Mouse (Mus musculus): ENCODE results near the gene Pnkd. TPM values are rescaled to one million over a fixed set of nuclear protein-coding genes. Genes with fewer than 3 reads are reported as not detected.
"Not testable (repeated sequence)": the region's sequence is repeated elsewhere in the genome, so short reads cannot be mapped to it uniquely, and the experiment has no call there.

The Pnkd gene
- polyA plus RNA-seq, 1 experiment = 62.6 TPM

DNA sequence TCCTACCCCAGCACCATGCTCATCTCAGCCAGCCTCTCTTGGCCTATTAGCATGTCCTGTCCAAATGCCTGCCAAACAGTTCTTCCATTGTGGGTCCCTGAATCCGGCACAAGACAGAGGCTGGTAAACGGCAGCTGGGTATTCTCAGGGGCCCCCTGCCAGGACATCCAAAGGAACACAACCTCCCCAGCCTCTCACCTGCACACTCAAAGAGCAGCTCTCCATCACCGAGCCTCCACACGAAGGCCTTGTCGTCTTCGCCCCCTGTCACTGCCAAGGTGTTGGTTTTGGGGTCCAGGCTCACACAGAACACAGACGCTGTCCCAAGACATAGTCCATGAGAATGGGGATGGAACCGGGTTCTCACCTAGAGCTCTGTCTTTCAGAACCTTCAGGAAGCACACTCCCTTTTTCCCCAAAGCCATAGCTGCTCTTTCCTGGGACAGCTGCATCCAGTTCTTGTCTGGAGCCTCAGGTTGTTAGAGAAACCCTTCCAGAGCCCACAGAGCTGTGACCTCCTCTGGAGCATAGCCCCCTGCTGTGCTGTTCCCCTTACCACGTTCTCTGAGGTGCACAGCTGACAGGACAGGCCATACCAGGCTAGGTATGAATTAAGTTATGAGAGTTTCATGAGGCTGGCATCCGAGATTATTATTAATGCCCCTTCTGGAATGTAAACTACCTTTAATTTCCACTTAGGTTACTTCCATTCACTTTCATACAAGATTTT, 1.7 kb upstream of the Pnkd start:
- no peak for TF ChIP-seq POLR2A (IDR thresholded peaks at IDR 0.05; ENCODE audit: low read depth, low read length)
- TF ChIP-seq CTCF (IDR thresholded peaks at IDR 0.05; ENCODE audit: extremely low read depth, insufficient read length, insufficient replicate concordance, low read depth, low read length) = no peak
- WGBS = 87% methylated on average over 10 of the region's 10 CpGs
- H3K4me1 ChIP-seq (ENCODE audit: control insufficient read depth, insufficient read depth, insufficient read length, low read length) = peaks cover 4% of the 10 kb centered on the region; the same call in 1 of the 2 replicates
- no peak overlapping the region for H3K4me3 ChIP-seq (ENCODE audit: low read depth, low read length)
- no peak overlapping the region for H3K27ac ChIP-seq (ENCODE audit: insufficient read depth, low read depth, low read length)
- peaks cover 42% of the 10 kb centered on the region for H3K36me3 ChIP-seq (ENCODE audit: control insufficient read depth, insufficient read depth, low read length)
- H3K27me3 ChIP-seq (ENCODE audit: control insufficient read depth, insufficient read depth, low read length) = no peaks in the 10 kb centered on the region

DNA sequence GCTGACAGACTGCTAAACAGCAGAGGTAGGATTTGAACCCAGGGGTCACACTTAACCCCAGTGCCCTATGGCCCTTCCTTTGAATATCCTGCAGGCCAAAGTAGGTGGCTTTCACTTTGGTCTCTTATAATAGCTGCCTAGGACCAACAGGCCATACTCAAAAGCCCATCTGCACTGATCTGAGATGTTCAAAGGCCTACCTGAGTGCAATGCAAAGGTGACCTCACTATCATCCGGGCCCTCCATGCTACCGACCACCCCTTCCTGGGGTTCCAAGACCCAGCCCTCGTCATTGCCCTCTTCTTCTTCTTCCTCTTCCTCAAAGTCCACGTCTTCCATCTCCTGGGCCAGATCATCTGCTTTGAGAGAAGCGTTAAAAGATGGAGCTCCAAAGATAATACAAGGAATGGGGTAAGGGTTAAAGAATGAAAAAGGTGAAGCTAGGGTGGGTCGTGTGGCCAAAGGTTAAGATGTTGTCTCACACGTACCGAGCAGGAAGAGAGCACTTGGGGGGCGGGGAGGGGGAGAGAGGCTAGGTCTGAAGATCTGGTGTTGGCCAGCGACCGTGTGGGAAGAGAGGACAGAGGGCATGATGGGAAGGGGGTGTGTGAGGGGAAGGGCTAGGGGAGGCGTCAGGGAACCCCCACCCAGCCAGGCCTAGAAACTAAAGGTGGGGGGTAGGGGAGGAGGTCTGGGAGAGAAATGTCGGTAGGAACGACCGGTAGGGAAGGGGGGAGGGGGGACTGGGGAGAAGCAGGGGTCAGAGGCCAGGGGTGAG, 855 bp upstream of the Pnkd start:
- TF ChIP-seq CTCF (IDR thresholded peaks at IDR 0.05; ENCODE audit: extremely low read depth, insufficient read length, insufficient replicate concordance, low read depth, low read length) (no peak), POLR2A (IDR thresholded peaks at IDR 0.05; ENCODE audit: low read depth, low read length) (no peak)
- WGBS = 4% methylated on average over 15 of the region's 15 CpGs
- H3K36me3 ChIP-seq (ENCODE audit: control insufficient read depth, insufficient read depth, low read length) = peaks cover 48% of the 10 kb centered on the region
- peak overlapping the region; percentile 76 for H3K4me3 ChIP-seq (ENCODE audit: low read depth, low read length)
- peaks cover 4% of the 10 kb centered on the region; the same call in 1 of the 2 replicates for H3K4me1 ChIP-seq (ENCODE audit: control insufficient read depth, insufficient read depth, insufficient read length, low read length)
- peak overlapping the region; percentile 13; the same call in 1 of the 2 replicates for H3K27ac ChIP-seq (ENCODE audit: insufficient read depth, low read depth, low read length)
- H3K27me3 ChIP-seq (ENCODE audit: control insufficient read depth, insufficient read depth, low read length) = no peaks in the 10 kb centered on the region

DNA sequence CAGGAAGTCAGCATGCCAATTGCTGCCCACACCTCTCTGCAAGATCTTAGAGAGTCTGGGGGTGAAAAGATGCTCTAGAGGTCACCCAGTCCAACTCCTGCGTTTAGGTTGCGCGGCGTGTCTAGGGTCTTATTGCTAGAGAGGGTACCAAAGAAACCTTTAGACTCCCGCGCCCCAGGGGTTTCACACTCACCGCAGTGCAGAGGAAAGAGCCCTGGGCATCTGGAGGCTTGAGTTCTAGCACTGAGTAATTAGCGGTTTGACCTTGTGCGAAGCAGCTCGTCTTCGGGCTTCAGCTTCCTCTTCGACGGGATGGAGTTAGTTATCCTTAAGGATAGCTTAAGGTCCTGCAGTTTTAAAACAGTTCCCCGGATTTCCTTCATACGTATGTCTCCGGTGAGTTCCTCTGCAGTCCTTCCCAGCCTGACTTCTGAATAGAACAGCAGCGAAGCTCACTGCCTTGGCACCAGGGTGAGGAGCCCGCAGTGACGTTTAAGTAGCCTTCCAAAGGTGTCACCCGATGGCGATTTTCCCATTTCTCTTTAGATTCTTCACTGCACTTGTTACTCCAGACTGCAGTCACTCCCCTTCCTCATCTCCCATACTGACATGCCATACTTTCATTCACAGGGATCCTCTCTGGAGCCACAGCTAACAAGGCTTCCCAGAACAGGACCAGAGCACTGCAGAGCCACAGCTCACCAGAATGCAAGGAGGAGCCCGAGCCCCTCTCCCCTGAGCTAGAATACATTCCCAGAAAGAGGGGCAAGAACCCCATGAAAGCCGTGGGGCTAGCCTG, 681 bp downstream of the Pnkd start:
- 3% methylated on average over 23 of the region's 23 CpGs for WGBS

DNA sequence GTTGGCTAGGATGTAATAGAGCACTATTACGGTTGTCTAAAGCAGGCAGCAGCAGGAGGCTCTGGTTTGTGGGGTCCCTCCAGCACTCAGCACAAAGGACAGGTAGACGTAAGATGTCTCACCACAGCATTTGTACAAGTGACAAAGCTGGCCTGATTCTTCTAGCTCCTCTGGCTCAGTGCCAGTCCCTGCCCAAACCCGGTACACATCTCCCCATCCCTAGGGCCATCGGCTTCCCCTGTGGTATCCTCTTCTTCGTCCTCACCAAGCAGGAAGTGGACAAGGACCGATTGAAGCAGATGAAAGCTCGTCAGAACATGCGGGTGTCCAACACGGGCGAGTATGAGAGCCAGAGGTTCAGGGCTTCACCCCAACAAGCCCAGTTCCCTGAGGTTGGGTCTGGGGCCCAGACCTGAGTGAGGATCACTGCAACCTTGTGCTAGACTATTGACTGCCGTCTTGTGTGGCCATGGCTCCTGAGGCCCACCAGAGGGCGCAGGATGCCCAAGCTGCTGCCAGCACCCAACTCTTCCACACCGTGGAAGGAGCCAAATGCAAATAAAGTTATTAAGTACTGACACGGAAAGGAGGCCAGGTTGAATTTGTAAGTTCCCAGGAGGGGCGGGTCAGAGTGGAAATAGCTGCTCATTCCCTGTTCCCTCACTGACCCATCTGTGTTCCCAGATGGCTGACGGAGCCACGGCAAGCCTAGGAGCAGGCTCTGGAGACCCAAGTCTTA, 2.3 kb downstream of the Pnkd start:
- Histone ChIP-seq H3K36me3 (ENCODE audit: control insufficient read depth, insufficient read depth, low read length) (peaks cover 50% of the 10 kb centered on the region), H3K27ac (ENCODE audit: insufficient read depth, low read depth, low read length) (0 out of 2 replicates have a peak overlapping the region, but pooled peaks have one; percentile 7)
- WGBS = 44% methylated on average over 16 of the region's 17 CpGs
- TF ChIP-seq CTCF (IDR thresholded peaks at IDR 0.05; ENCODE audit: extremely low read depth, insufficient read length, insufficient replicate concordance, low read depth, low read length) = peak; percentile 20; the same call in 1 of the 2 replicates
- not testable (repeated sequence) for H3K4me1 ChIP-seq (ENCODE audit: control insufficient read depth, insufficient read depth, insufficient read length, low read length); H3K27me3 ChIP-seq (ENCODE audit: control insufficient read depth, insufficient read depth, low read length); H3K4me3 ChIP-seq (ENCODE audit: low read depth, low read length)

More for the DNA sequence above, 681 bp downstream of the Pnkd start:
- peaks cover 4% of the 10 kb centered on the region; the same call in 1 of the 2 replicates for H3K4me1 ChIP-seq (ENCODE audit: control insufficient read depth, insufficient read depth, insufficient read length, low read length)
- H3K27me3 ChIP-seq (ENCODE audit: control insufficient read depth, insufficient read depth, low read length) = no peaks in the 10 kb centered on the region
- TF ChIP-seq CTCF (IDR thresholded peaks at IDR 0.05; ENCODE audit: extremely low read depth, insufficient read length, insufficient replicate concordance, low read depth, low read length) (no peak), POLR2A (IDR thresholded peaks at IDR 0.05; ENCODE audit: low read depth, low read length) (no peak)
- H3K36me3 ChIP-seq (ENCODE audit: control insufficient read depth, insufficient read depth, low read length) = peaks cover 52% of the 10 kb centered on the region
- H3K27ac ChIP-seq (ENCODE audit: insufficient read depth, low read depth, low read length) = no peak overlapping the region
- H3K4me3 ChIP-seq (ENCODE audit: low read depth, low read length) = peak overlapping the region; percentile 69

DNA sequence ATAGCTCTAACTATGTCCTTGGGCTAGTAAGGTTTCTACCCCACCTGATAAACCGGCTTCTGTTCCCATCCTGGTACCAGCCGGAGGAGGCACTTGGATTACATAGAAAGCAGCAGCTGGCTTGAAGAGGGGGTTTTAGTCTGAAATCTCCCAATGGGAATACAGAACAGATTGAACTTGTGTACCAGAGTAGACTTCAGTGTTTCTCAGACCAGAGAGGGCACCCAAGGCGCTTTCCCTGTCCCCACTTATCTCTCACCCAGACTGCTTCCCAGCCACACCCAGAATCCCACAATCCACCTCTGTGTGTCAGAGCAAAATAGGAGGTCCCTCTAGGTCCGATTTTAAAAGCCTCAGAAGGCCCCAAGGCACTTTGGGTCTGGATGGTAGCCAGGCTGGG, 3.6 kb downstream of the Pnkd start:
- Histone ChIP-seq H3K36me3 (ENCODE audit: control insufficient read depth, insufficient read depth, low read length) (peaks cover 53% of the 10 kb centered on the region), H3K4me1 (ENCODE audit: control insufficient read depth, insufficient read depth, insufficient read length, low read length) (peaks cover 4% of the 10 kb centered on the region; the same call in 1 of the 2 replicates), H3K27ac (ENCODE audit: insufficient read depth, low read depth, low read length) (no peak overlapping the region), H3K27me3 (ENCODE audit: control insufficient read depth, insufficient read depth, low read length) (no peaks in the 10 kb centered on the region), H3K4me3 (ENCODE audit: low read depth, low read length) (no peak overlapping the region)
- TF ChIP-seq POLR2A (IDR thresholded peaks at IDR 0.05; ENCODE audit: low read depth, low read length) = no peak
- TF ChIP-seq CTCF (IDR thresholded peaks at IDR 0.05; ENCODE audit: extremely low read depth, insufficient read length, insufficient replicate concordance, low read depth, low read length) = no peak
- 63% methylated on average over 4 of the region's 4 CpGs for WGBS

DNA sequence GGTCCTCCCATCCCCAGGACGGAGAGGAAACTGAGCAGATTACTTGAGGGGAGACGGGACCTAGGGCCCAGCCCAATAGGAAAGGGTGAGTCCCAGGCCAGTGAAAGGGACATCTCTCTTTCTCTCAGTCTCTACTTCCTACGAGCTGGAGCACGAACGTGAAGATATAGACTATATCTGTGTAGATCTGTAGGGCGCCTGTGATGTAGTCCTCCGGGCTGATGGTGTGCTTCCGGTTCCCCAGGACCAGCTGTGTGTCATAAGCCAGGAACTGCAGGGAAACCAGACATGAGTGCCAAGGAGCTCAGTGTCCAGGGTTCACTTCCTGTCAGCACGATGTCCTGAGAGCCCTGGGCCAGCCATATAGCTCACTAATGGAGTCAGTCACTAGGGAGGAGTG, 4.5 kb downstream of the Pnkd start:
- WGBS = 76% methylated on average over 9 of the region's 9 CpGs
- Histone ChIP-seq H3K4me1 (ENCODE audit: control insufficient read depth, insufficient read depth, insufficient read length, low read length) (peaks cover 3% of the 10 kb centered on the region; the same call in 1 of the 2 replicates), H3K27ac (ENCODE audit: insufficient read depth, low read depth, low read length) (no peak overlapping the region), H3K27me3 (ENCODE audit: control insufficient read depth, insufficient read depth, low read length) (no peaks in the 10 kb centered on the region), H3K36me3 (ENCODE audit: control insufficient read depth, insufficient read depth, low read length) (peaks cover 60% of the 10 kb centered on the region), H3K4me3 (ENCODE audit: low read depth, low read length) (no peak overlapping the region)
- TF ChIP-seq POLR2A (IDR thresholded peaks at IDR 0.05; ENCODE audit: low read depth, low read length) (no peak), CTCF (IDR thresholded peaks at IDR 0.05; ENCODE audit: extremely low read depth, insufficient read length, insufficient replicate concordance, low read depth, low read length) (no peak)

Measured in small intestine, adult 2 months (tissue).